8 mouse cellular contexts compared by ENCODE assay signal in genomic region chr1:98095246-98095990, GRCm38 (mm10). TPM values are rescaled to one million over a fixed set of nuclear protein-coding genes. Genes with fewer than 3 reads are reported as not detected.
A peak's percentile ranks its signal among the peaks of the same experiment; 100 is the strongest.
DNase-seq lines count a peak whose midpoint lies in the region; ATAC-seq and TF ChIP-seq lines count a peak whose summit lies in the region.

Gene Pam, minus strand, starts transcription at chr1:98095646.

- H3K9ac ChIP-seq in ES-E14 (ENCODE audit: insufficient read depth, low read depth, low read length, poor library complexity, severe bottlenecking) = peak within 1 kb of the TSS; percentile 67
- H3K9ac ChIP-seq in forebrain, postnatal 0 days = peak within 1 kb of the TSS; percentile 82
- peak within 1 kb of the TSS; percentile 77 for H3K9ac ChIP-seq in neural tube, embryonic 15.5 days (replicated peaks)

- no peaks in the 10 kb centered on the region for H3K4me1 ChIP-seq in ES-E14 (ENCODE audit: control insufficient read depth in 2 of 2, insufficient read depth in 2 of 2, low read length in 2 of 2, poor library complexity in 1 of 2)
- no peaks in the 10 kb centered on the region for H3K4me1 ChIP-seq in cerebellum, adult 2 months (ENCODE audit: control insufficient read depth, insufficient read depth, low read length)
- H3K4me1 ChIP-seq in forebrain, postnatal 0 days (ENCODE audit: insufficient read depth) = 0 out of 2 replicates have a peak, but pooled peaks cover 7% of the 10 kb centered on the region
- H3K4me1 ChIP-seq in neural tube, embryonic 15.5 days = peaks cover 11% of the 10 kb centered on the region

- H3K4me2 ChIP-seq in forebrain, postnatal 0 days (ENCODE audit: low read depth) = peak within 1 kb of the TSS; percentile 88
- H3K4me2 ChIP-seq in neural tube, embryonic 15.5 days = peak within 1 kb of the TSS; percentile 83

- H3K36me3 ChIP-seq in ES-E14 (ENCODE audit: control insufficient read depth, insufficient read depth, low read length, poor library complexity, severe bottlenecking) = no peaks in the 10 kb centered on the region
- no peaks in the 10 kb centered on the region for H3K36me3 ChIP-seq in forebrain, postnatal 0 days (ENCODE audit: insufficient read depth)
- H3K36me3 ChIP-seq in neural tube, embryonic 15.5 days = no peaks in the 10 kb centered on the region

- under 1% methylated on average over 79 of the region's 82 CpGs for WGBS in cerebellum, adult 2 months
- under 1% methylated on average over 54 of the region's 82 CpGs for WGBS in forebrain, postnatal 0 days
- under 1% methylated on average over 51 of the region's 82 CpGs for WGBS in neural tube, embryonic 15.5 days

- DNase-seq in ES-E14 (ENCODE audit: low read depth, low spot score) = no peak
- peak; percentile 69 to 71 for DNase-seq in cerebellum, adult 2 months
- peak; percentile 78 for DNase-seq in forebrain, postnatal 0 days
- DNase-seq in heart, postnatal 25 days (ENCODE audit: low spot score) = peak; percentile 83
- DNase-seq in layer of hippocampus, adult 18-20 months (ENCODE audit: low spot score in 2 of 2) = peak; percentile 73 to 79
- peak; percentile 90 to 93 for DNase-seq in lung, adult 18-20 months
- DNase-seq in testis, postnatal 14 days (ENCODE audit: low spot score) = peak; percentile 70

- H3K9me3 ChIP-seq in ES-E14 (ENCODE audit: control insufficient read depth, insufficient read depth, low read depth, low read length) = no peaks in the 10 kb centered on the region
- no peaks in the 10 kb centered on the region for H3K9me3 ChIP-seq in forebrain, postnatal 0 days (ENCODE audit: low read length)
- no peaks in the 10 kb centered on the region for H3K9me3 ChIP-seq in neural tube, embryonic 15.5 days (replicated peaks)

- H3K27me3 ChIP-seq in cerebellum, adult 2 months (ENCODE audit: control insufficient read depth, insufficient read depth, low read length) = no peaks in the 10 kb centered on the region
- H3K27me3 ChIP-seq in forebrain, postnatal 0 days (ENCODE audit: insufficient read depth, low read length) = no peaks in the 10 kb centered on the region
- H3K27me3 ChIP-seq in neural tube, embryonic 15.5 days (replicated peaks) = no peaks in the 10 kb centered on the region

- peak; percentile 92 for ATAC-seq in forebrain, postnatal 0 days
- ATAC-seq in neural tube, embryonic 15.5 days (ENCODE audit: low FRiP score) = peak; percentile 94

- intact Hi-C loops in heart, postnatal 25 days (cut with DNase I) = loop anchor here (5.0 kb wide), 3 partner anchors 93 to 433 kb away; partner anchors contain the start of gene D1Ertd622e

- H3K4me3 ChIP-seq in ES-E14 (ENCODE audit: insufficient read depth in 1 of 2, low read depth in 1 of 2, low read length in 2 of 2, poor library complexity in 1 of 2, severe bottlenecking in 1 of 2) = peak within 1 kb of the TSS; percentile 72 to 92
- peak within 1 kb of the TSS; percentile 66 for H3K4me3 ChIP-seq in cerebellum, adult 2 months (replicated peaks; ENCODE audit: insufficient read depth, low read depth, low read length)
- H3K4me3 ChIP-seq in forebrain, postnatal 0 days (ENCODE audit: low read depth, low read length) = peak within 1 kb of the TSS; percentile 73
- H3K4me3 ChIP-seq in neural tube, embryonic 15.5 days (replicated peaks) = peak within 1 kb of the TSS; percentile 84

- no peak for TF ChIP-seq POLR2A in cerebellum, adult 2 months (IDR thresholded peaks at IDR 0.05; ENCODE audit: borderline replicate concordance, insufficient read depth, low read length)

- TF ChIP-seq CTCF in cerebellum, adult 2 months (IDR thresholded peaks at IDR 0.05; ENCODE audit: borderline replicate concordance, insufficient read depth, low read depth, low read length) = no peak
- no peak for TF ChIP-seq CTCF in forebrain, postnatal 0 days (IDR thresholded peaks at IDR 0.05; ENCODE audit: low read depth)

- H3K27ac ChIP-seq in ES-E14 (ENCODE audit: insufficient read depth, low read depth, low read length, poor library complexity, severe bottlenecking) = no peak within 1 kb of the TSS
- H3K27ac ChIP-seq in cerebellum, adult 2 months (ENCODE audit: insufficient read depth, low read length) = no peak within 1 kb of the TSS
- peak within 1 kb of the TSS; percentile 83 for H3K27ac ChIP-seq in forebrain, postnatal 0 days (ENCODE audit: low read depth, low read length)
- H3K27ac ChIP-seq in neural tube, embryonic 15.5 days (replicated peaks) = peak within 1 kb of the TSS; percentile 85

- in situ Hi-C loops in ES-E14 (cut with MboI; ENCODE audit: low sequenced_read_pairs in 2 of 2, unreplicated experiment in 2 of 2) = no loop called here

TF ChIP-seq in ES-E14, 5 proteins besides CTCF, POLR2A, EP300 and RAD21:
- TF ChIP-seq ZNF384 (IDR thresholded peaks at IDR 0.05; ENCODE audit: low read depth, low read length) (no peak), MAFK (IDR thresholded peaks at IDR 0.05; ENCODE audit: insufficient read depth, low read depth, low read length) (no peak), HCFC1 (IDR thresholded peaks at IDR 0.05; ENCODE audit: borderline replicate concordance, insufficient read depth, low read length) (no peak), ZC3H11A (IDR thresholded peaks at IDR 0.05; ENCODE audit: borderline replicate concordance, low read depth, low read length) (no peak), CHD2 (IDR thresholded peaks at IDR 0.05; ENCODE audit: low read depth, low read length) (no peak)

RNA-seq across cellular contexts. Expression of gene Pam, which starts in this region (rescaled TPM):
- 11.6 and 16.0 TPM in 2 replicates for total RNA-seq in ES-E14 (2012; rRNA removed)
- 33.0 and 35.4 TPM in 2 replicates for polyA plus RNA-seq in cerebellum, adult 2 months (2012; rRNA removed)
- 89.1 and 93.3 TPM in 2 replicates for total RNA-seq in forebrain, postnatal 0 days (2014; rRNA removed)
- 37.8 and 43.7 TPM in 2 replicates for polyA plus RNA-seq in forebrain, postnatal 0 days (2015; fragmentation: Nextera tagmentation; extraction: Ambion mirVana)
- total RNA-seq in heart, postnatal 25 days (2021) = 100 to 1,000 TPM; 615 to 691 TPM
- total RNA-seq in layer of hippocampus, adult 18-20 months (2021) = 100 to 1,000 TPM; 188 to 199 TPM
- 31.8 and 32.7 TPM in 2 replicates for polyA plus RNA-seq in neural tube, embryonic 15.5 days (2015; fragmentation: Nextera tagmentation; extraction: Ambion mirVana)

Comparison
In these comparisons a context has a peak if more than half of its experiments do, and no peak if none do; other contexts are left out.
1. H3K27ac ChIP-seq: peak in forebrain, postnatal 0 days (single experiment) and neural tube, embryonic 15.5 days (single experiment); none in ES-E14 (single experiment) and cerebellum, adult 2 months (single experiment).
2. Peak in every context shown above with its lines, with median percentiles within 50 percentile points of each other: H3K4me3 ChIP-seq and H3K9ac ChIP-seq.